Mouse (Mus musculus): ENCODE results near the gene Nipal4.

Gene Nipal4

GRCm38 (mm10) chr11:46113211-46113610 is 53.1 kb downstream of the Nipal4 start:
- DNase-seq: no peak

GRCm38 (mm10) chr11:46110945-46111287 is 55.4 kb downstream of the Nipal4 start:
- no peak for DNase-seq

- no peak for DNase-seq
Observed at GRCm38 (mm10) chr11:46110156-46110944, 56.0 kb downstream of the Nipal4 start.

GRCm38 (mm10) chr11:46109206-46109605 is 57.1 kb downstream of the Nipal4 start:
- no peak for DNase-seq

GRCm38 (mm10) chr11:46107046-46107445 is 59.3 kb downstream of the Nipal4 start:
- no peak for DNase-seq

GRCm38 (mm10) chr11:46102107-46102506 is 64.2 kb downstream of the Nipal4 start:
- DNase-seq: no peak

Measured in layer of hippocampus, adult 9-11 months (tissue).